Mouse (Mus musculus): ENCODE measurements around the gene Abcb1b. TPM values are rescaled to one million over a fixed set of nuclear protein-coding genes. Genes with fewer than 3 reads are reported as not detected.
A peak's percentile ranks its signal among the peaks of the same experiment; 100 is the strongest.

Gene Abcb1b
- total RNA-seq (2014; rRNA removed) (0.44 and 1.3 TPM in 2 replicates), polyA plus RNA-seq (2015; fragmentation: Nextera tagmentation; extraction: Ambion mirVana) (0.64 and 1.2 TPM in 2 replicates)

GRCm38 (mm10) chr5:8797987-8798751 is at the start of gene Abcb1b:
TSS of gene Abcb1b (plus strand) at chr5:8798147.
- Histone ChIP-seq H3K36me3 (ENCODE audit: insufficient read depth, low read length) (no peaks in the 10 kb centered on the region), H3K4me2 (ENCODE audit: low read depth, low read length, poor library complexity, severe bottlenecking) (peak within 1 kb of the TSS; percentile 94), H3K4me3 (ENCODE audit: low read depth, low read length) (peak within 1 kb of the TSS; percentile 55), H3K4me1 (ENCODE audit: insufficient read depth, low read length) (no peaks in the 10 kb centered on the region), H3K9me3 (ENCODE audit: low read length) (no peaks in the 10 kb centered on the region), H3K9ac (replicated peaks; ENCODE audit: low read length, poor library complexity, severe bottlenecking) (peak within 1 kb of the TSS; percentile 50), H3K27me3 (ENCODE audit: insufficient read depth, low read length) (no peaks in the 10 kb centered on the region), H3K27ac (ENCODE audit: low read depth, low read length) (0 out of 2 replicates have a peak within 1 kb of the TSS, but pooled peaks have one; percentile 26)
- DNase-seq (ENCODE audit: low spot score) = peak; percentile 76
- WGBS = under 1% methylated on average over 48 of the region's 48 CpGs
- ATAC-seq (ENCODE audit: low FRiP score) = peak; percentile 87
- no peak for TF ChIP-seq CTCF (IDR thresholded peaks at IDR 0.05)

GRCm38 (mm10) chr5:8772866-8773265 is 25.1 kb upstream of the Abcb1b start:
- DNase-seq (ENCODE audit: low spot score) (no peak), ATAC-seq (ENCODE audit: low FRiP score) (no peak)
- no peak overlapping the region for H3K4me2 ChIP-seq (ENCODE audit: low read depth, low read length, poor library complexity, severe bottlenecking)
- H3K27me3 ChIP-seq (ENCODE audit: insufficient read depth, low read length) = no peaks in the 10 kb centered on the region
- TF ChIP-seq CTCF (IDR thresholded peaks at IDR 0.05) = no peak
- H3K4me1 ChIP-seq (ENCODE audit: insufficient read depth, low read length) = no peaks in the 10 kb centered on the region
- H3K27ac ChIP-seq (ENCODE audit: low read depth, low read length) = no peak overlapping the region
- no peak overlapping the region for H3K9ac ChIP-seq (replicated peaks; ENCODE audit: low read length, poor library complexity, severe bottlenecking)
- H3K9me3 ChIP-seq (ENCODE audit: low read length) = no peaks in the 10 kb centered on the region
- WGBS = 65% methylated on average over 3 of the region's 3 CpGs
- H3K36me3 ChIP-seq (ENCODE audit: insufficient read depth, low read length) = no peaks in the 10 kb centered on the region
- no peak overlapping the region for H3K4me3 ChIP-seq (ENCODE audit: low read depth, low read length)

GRCm38 (mm10) chr5:8778311-8778710 is 19.6 kb upstream of the Abcb1b start:
- H3K27ac ChIP-seq (ENCODE audit: low read depth, low read length) = no peak overlapping the region
- DNase-seq (ENCODE audit: low spot score) (no peak), ATAC-seq (ENCODE audit: low FRiP score) (no peak)
- TF ChIP-seq CTCF (IDR thresholded peaks at IDR 0.05) = no peak
- no peaks in the 10 kb centered on the region for H3K27me3 ChIP-seq (ENCODE audit: insufficient read depth, low read length)
- H3K36me3 ChIP-seq (ENCODE audit: insufficient read depth, low read length) = no peaks in the 10 kb centered on the region
- H3K9me3 ChIP-seq (ENCODE audit: low read length) = no peaks in the 10 kb centered on the region
- no peaks in the 10 kb centered on the region for H3K4me1 ChIP-seq (ENCODE audit: insufficient read depth, low read length)
- WGBS = 96% methylated on average over 2 of the region's 2 CpGs
- H3K4me2 ChIP-seq (ENCODE audit: low read depth, low read length, poor library complexity, severe bottlenecking) = no peak overlapping the region
- H3K4me3 ChIP-seq (ENCODE audit: low read depth, low read length) = no peak overlapping the region
- no peak overlapping the region for H3K9ac ChIP-seq (replicated peaks; ENCODE audit: low read length, poor library complexity, severe bottlenecking)

GRCm38 (mm10) chr5:8778751-8779150 is 19.2 kb upstream of the Abcb1b start:
- no peaks in the 10 kb centered on the region for H3K9me3 ChIP-seq (ENCODE audit: low read length)
- H3K4me1 ChIP-seq (ENCODE audit: insufficient read depth, low read length) = no peaks in the 10 kb centered on the region
- H3K27ac ChIP-seq (ENCODE audit: low read depth, low read length) = no peak overlapping the region
- H3K4me3 ChIP-seq (ENCODE audit: low read depth, low read length) = no peak overlapping the region
- no peaks in the 10 kb centered on the region for H3K36me3 ChIP-seq (ENCODE audit: insufficient read depth, low read length)
- WGBS = 83% methylated on average over 2 of the region's 2 CpGs
- no peak for TF ChIP-seq CTCF (IDR thresholded peaks at IDR 0.05)
- no peak overlapping the region for H3K9ac ChIP-seq (replicated peaks; ENCODE audit: low read length, poor library complexity, severe bottlenecking)
- DNase-seq (ENCODE audit: low spot score) (no peak), ATAC-seq (ENCODE audit: low FRiP score) (no peak)
- no peaks in the 10 kb centered on the region for H3K27me3 ChIP-seq (ENCODE audit: insufficient read depth, low read length)
- no peak overlapping the region for H3K4me2 ChIP-seq (ENCODE audit: low read depth, low read length, poor library complexity, severe bottlenecking)

GRCm38 (mm10) chr5:8792281-8792680 is 5.7 kb upstream of the Abcb1b start:
- no peak for TF ChIP-seq CTCF (IDR thresholded peaks at IDR 0.05)
- Histone ChIP-seq H3K9me3 (ENCODE audit: low read length) (no peaks in the 10 kb centered on the region), H3K4me3 (ENCODE audit: low read depth, low read length) (no peak overlapping the region), H3K27ac (ENCODE audit: low read depth, low read length) (no peak overlapping the region), H3K27me3 (ENCODE audit: insufficient read depth, low read length) (no peaks in the 10 kb centered on the region), H3K4me2 (ENCODE audit: low read depth, low read length, poor library complexity, severe bottlenecking) (no peak overlapping the region), H3K36me3 (ENCODE audit: insufficient read depth, low read length) (no peaks in the 10 kb centered on the region), H3K9ac (replicated peaks; ENCODE audit: low read length, poor library complexity, severe bottlenecking) (no peak overlapping the region), H3K4me1 (ENCODE audit: insufficient read depth, low read length) (no peaks in the 10 kb centered on the region)
- WGBS = 85% methylated on average over 4 of the region's 4 CpGs
- ATAC-seq (ENCODE audit: low FRiP score) = no peak
- no peak for DNase-seq (ENCODE audit: low spot score)

GRCm38 (mm10) chr5:8798752-8799115 is 787 bp downstream of the Abcb1b start:
- Histone ChIP-seq H3K9ac (replicated peaks; ENCODE audit: low read length, poor library complexity, severe bottlenecking) (peak overlapping the region; percentile 50), H3K4me2 (ENCODE audit: low read depth, low read length, poor library complexity, severe bottlenecking) (peak overlapping the region; percentile 94), H3K27ac (ENCODE audit: low read depth, low read length) (no peak overlapping the region), H3K4me1 (ENCODE audit: insufficient read depth, low read length) (no peaks in the 10 kb centered on the region), H3K4me3 (ENCODE audit: low read depth, low read length) (peak overlapping the region; percentile 55), H3K27me3 (ENCODE audit: insufficient read depth, low read length) (no peaks in the 10 kb centered on the region), H3K9me3 (ENCODE audit: low read length) (no peaks in the 10 kb centered on the region), H3K36me3 (ENCODE audit: insufficient read depth, low read length) (no peaks in the 10 kb centered on the region)
- no peak for DNase-seq (ENCODE audit: low spot score)
- no peak for TF ChIP-seq CTCF (IDR thresholded peaks at IDR 0.05)
- no peak for ATAC-seq (ENCODE audit: low FRiP score)
- 28% methylated on average over 10 of the region's 10 CpGs for WGBS

Data from midbrain, postnatal 0 days (tissue).